Mouse (Mus musculus): ENCODE results near the gene Timm17b.
A peak's percentile ranks its signal among the peaks of the same experiment; 100 is the strongest.

Timm17b gene

DNA sequence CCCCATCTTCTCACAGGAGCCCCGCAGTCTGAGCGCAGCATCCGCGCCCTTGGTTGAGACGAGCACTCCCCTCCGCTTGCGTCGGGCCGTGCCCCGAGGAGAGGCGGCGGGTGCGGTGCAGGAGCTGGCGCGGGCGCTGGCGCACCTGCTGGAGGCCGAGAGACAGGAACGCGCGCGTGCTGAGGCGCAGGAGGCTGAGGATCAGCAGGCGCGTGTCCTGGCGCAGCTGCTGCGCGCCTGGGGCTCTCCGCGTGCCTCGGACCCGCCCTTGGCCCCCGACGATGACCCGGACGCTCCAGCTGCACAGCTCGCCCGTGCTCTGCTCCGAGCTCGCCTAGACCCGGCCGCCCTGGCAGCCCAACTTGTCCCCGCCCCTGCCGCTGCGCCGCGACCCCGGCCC is 22.9 kb downstream of the Timm17b start:
- no peak for DNase-seq

DNA sequence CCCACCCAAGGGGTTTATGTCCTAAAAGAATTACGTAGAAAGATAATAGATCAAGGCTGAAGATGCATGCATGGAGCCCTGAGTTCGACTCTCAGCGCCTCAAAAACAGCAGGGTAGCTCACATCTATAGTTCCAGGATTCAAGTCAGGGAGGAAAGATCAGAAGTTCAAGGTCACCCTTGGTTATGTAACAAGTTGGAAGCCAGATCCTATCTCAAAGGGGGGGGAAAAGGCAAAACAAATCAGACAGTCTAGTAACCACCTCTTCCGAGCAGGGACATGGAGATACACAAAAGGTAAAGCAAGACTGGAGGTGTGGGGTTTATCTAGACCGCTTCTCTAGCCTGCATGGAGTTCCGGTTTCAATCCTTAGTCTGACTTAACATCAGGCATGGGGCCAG is 27.1 kb downstream of the Timm17b start:
- no peak for DNase-seq

DNA sequence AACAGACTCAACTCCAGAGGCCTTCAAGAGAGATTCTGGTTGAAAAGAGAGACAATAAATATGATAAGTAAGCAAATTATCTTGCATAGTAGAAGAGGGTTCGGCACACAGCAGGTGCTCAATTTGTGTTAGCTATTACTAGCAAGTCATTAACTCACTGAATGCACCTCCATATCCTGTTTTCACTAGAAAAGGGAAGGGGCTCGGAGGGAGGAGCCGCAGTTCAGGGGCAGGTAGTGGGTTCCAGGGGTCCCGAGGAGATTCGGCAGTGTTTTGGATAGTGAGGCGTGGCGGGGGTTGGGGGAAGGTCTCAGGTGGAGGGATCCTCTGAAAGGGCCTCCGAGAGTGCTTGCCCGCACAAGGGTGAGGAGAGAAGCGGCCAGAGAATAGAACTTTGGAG is 28.0 kb downstream of the Timm17b start:
- DNase-seq = no peak

DNA sequence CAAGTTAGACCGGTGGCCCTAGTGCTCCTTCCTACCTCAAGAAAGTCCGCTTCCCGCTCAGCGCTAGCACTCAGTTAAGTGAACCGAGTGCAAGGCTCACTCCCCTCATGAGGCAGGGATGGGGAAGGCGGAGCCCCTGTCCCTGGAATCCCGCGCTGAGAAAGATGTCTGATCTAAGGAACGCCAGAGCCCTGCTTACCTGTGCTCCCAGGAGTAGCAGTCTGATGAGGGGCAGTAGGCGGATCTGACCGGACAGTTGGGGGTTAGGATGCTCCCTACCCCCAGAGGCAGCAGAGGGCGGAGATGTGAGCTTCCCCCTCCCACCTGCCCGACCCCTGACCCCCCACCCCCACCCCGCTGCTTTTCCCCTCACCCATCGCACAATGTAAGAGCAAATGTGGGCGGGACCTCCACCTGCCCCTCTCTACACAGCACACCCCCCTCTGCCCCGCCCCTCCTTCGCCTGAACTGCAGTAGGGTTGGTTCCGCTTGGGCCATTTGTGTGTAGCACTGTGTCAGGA is 29.2 kb downstream of the Timm17b start, which contains the start of gene Eras:
Eras (minus strand) TSS at position 338 of the 521 bp plus-strand sequence.
- DNase-seq = no peak

DNA sequence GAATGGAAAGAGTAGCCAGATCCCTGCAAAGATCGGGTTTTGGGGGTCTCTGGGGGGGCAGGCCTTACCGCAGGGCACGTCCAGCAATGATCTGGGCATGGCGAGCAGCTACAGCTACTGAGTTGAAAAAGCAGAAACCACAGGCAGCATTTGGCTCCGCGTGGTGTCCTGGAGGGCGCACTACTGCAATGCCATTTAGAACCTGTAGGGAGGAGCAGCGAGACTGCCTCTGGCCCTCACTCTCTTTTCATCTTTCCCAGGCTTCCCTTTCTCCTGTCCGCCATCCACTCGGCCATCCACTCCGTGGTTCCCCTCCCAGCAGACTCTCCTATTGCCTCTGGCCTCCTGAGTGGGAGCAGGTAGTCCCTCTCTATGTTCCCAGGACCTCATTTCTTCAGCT is 37.7 kb downstream of the Timm17b start:
- DNase-seq = no peak

DNA sequence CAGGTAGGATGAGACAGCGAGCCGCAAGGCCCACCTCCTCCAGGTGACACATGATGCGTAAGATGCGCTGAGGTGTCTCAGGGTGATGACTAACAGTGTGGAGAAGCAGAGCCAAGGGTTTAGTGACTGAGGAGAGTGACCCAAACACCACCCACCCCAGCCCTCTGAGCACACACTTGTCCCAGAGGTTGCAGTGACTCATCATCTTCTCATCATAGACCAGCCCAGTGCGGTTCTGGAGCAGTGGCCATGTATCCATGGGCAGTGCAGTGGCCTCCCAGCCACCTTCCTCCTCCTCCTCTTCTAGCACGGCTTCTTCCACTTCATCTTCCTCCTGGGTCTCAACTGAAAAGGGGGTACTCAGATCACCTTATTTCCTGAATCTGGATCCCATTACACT is 38.5 kb downstream of the Timm17b start:
- DNase-seq = no peak

DNA sequence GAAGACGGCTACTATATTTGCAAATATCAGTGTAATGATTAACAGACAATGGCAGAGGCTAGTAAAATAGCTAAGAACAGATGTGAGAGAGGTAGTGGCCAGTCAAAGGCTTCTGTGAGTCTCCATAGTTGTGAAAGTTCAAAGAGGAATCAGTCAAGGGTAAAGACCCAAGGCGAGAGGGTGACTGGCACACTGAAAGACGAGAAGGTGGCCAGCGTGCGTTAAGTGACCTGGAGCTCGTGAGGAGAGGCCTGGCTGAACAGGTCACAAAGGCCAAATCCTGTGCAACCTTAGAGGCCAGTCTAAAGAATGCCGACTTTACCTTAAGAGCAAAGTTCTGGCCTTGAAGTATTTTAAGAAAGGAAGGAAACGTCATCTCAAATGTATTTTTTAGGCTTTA is 46.5 kb downstream of the Timm17b start:
- DNase-seq = no peak

DNA sequence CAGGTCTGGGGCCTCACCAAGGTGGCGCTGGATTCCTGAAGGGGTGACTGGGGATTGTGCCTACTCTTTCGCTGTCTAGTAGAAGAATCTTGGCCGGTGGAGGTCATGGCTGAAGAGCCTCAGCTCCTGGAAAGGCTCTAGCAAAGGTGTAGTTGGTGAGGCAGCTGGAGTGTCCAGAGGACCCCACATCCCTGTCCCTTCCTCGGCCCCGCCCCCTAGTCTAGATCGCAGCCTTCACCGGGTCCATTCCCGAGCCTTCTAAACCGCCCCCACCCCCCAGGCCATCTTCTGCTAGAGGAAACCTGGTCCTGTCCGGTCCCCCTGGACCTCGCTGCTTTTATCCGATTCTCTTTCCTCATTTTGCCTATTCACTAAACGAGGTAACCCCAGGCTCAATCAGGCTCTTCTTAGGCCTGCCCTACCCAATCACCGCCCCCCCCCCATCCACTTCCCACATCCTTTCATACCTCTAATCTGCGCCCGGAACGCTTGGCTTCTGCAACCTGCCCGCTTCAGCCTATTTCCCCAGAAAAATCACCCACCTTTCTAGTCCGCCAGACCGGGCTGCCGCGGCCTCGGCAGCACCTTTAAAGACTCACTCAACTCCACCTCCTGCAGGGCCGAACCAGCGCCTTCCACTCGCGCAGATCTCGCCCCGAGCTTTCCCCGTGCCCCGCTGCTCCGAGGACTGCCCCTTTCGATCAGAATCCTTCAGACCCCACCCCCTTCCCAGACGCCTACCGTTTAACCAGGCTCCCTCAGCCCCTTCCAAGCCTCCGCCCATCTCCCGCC is 48.1 kb downstream of the Timm17b start, which contains the start of gene Hdac6:
Hdac6 (minus strand) TSS at position 782 of the 792 bp plus-strand sequence.
- peak in 1 of 2 experiments; percentile 2 for DNase-seq

DNA sequence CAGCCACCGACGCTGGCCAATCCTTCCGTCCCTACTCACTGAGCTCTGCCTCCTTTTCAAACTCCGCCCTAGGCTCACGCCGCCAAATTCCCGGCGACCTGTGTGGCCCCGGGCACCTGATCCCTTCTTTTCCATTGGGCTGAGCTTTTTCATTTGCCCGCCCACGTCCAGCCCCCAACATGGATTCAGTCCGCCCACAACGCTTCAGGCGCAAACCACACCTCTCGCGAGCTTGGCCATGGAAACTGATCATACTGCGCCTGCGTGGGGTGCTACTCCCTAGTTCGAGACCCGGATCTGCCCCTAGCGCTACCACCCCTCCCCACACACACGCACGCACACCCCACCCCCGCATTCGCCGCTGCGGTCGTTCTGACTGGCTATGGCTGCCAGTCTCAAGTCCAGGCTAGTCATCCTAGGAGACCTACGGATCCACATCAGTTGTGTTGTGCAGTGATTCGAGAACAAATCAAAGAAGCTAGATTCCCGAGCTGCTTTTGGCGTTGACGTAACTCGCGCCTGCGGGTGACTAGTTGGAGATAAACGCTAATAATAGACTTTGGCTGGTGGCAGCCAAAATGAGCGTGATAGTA is 48.8 kb downstream of the Timm17b start:
- peak; percentile 73 to 81 for DNase-seq

DNA sequence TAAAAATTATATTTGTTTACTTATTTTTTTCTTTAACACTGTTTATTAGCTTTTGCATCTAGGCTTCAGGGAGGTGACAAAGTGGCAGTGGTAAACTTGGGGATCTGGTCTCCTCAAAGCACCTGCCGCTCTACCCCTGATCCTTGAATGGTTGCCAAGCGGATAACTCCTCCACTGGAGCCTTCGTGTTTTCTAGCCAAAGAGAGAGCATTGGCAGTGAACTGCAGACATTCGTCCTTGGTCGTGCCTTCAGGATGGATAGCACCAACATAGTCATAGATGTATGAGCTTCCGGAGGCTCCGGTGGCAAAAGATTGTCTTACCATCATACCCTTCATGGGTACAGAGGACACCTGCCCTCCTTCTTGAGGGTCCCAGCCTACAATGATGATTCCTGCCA is 50.9 kb downstream of the Timm17b start:
- no peak for DNase-seq

All from spleen, adult 18-20 months (tissue).